Mouse (Mus musculus): Measurements from ENCODE around the gene Cpt1a.

DNA sequence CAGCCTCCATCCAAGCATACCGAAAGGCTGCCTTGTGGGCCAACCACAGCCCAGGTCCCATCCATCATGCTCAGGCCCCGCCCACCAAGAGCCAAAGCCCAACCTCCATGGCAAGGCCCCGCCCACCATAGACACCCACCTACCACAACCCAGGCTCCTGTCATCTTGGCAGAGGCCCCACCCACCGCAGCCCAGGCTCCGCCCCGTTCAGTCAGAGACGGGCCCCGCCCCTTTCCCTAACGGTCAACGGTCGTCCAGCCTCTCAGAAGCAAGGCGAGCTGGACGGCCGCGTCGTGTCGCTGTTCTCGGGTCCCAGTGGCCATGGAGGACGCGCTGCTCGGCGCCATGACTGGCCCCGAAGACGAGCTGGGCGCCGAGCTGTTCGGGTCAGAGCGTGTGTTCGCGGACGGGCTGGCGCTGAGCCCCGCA is 66.5 kb downstream of the Cpt1a start, which contains the start of gene Tesmin:
- TF ChIP-seq CTCF (IDR thresholded peaks at IDR 0.05; ENCODE audit: borderline replicate concordance, extremely low read depth, insufficient read depth, insufficient read length): peak; percentile 40; the same call in 1 of the 2 replicates
- TF ChIP-seq POLR2A (IDR thresholded peaks at IDR 0.05; ENCODE audit: borderline replicate concordance, extremely low read depth, insufficient read depth, insufficient read length, poor library complexity, severe bottlenecking): no peak

Data from brain, embryonic 14.5 days (tissue).